Mouse (Mus musculus) forebrain, embryonic 14.5 days (tissue): ENCODE results near the gene Swsap1. TPM values are rescaled to one million over a fixed set of nuclear protein-coding genes. Genes with fewer than 3 reads are reported as not detected.

ENCODE experiments used
- ATAC-seq: fragments of 200-750 bp; cut with Nextera tagmentation; 2 replicates; pipeline ENCODE4 v1.8.0; 2017; ENCODE audit warnings: mild to moderate bottlenecking, moderate library complexity
- DNase-seq: peaks from one replicate; pipeline ENCODE4 v3.0.0-alpha.2; 2015; ENCODE audit warnings: low spot score
- H3K27ac ChIP-seq: fragments of 300-500 bp; sonication (generic); 2 replicates; pipeline ENCODE4 v1.5.1; 2014; ENCODE audit warnings: low read depth, mild to moderate bottlenecking, control low read depth, low read length, moderate library complexity
- H3K27me3 ChIP-seq: fragments of 300-500 bp; sonication (generic); replicated peaks from 2 replicates; pipeline ENCODE4 v1.6.1; 2014; ENCODE audit warnings: low read length, control low read depth, mixed read lengths; ENCODE audit not compliant: control insufficient read depth, insufficient read depth
- H3K36me3 ChIP-seq: fragments of 300-500 bp; sonication (generic); 2 replicates; pipeline ENCODE4 v1.6.1; 2014; ENCODE audit warnings: low read length, control low read depth; ENCODE audit not compliant: control insufficient read depth, insufficient read depth
- H3K4me1 ChIP-seq: fragments of 300-500 bp; sonication (generic); 2 replicates; pipeline ENCODE4 v1.6.1; 2014; ENCODE audit warnings: antibody characterized with exemption, low read length, control low read depth; ENCODE audit not compliant: control insufficient read depth, insufficient read depth
- H3K4me2 ChIP-seq: fragments of 300-500 bp; sonication (generic); 2 replicates; pipeline ENCODE4 v1.6.1; 2014; ENCODE audit warnings: mild to moderate bottlenecking, control low read depth, low read length
- H3K4me3 ChIP-seq: fragments of 300-500 bp; sonication (generic); 2 replicates; pipeline ENCODE4 v1.5.1; 2014; ENCODE audit warnings: low read depth, low read length, control low read depth
- H3K9ac ChIP-seq: fragments of 300-500 bp; sonication (generic); 2 replicates; pipeline ENCODE4 v1.6.1; 2014; ENCODE audit warnings: mild to moderate bottlenecking, low read length, control low read depth, moderate library complexity
- H3K9me3 ChIP-seq: fragments of 300-500 bp; sonication (generic); replicated peaks from 2 replicates; pipeline ENCODE4 v1.6.1; 2016; ENCODE audit warnings: low read length, control low read depth, mixed read lengths; ENCODE audit not compliant: control insufficient read depth
- WGBS: fragments of 180-500 bp; shearing (Covaris S2); extraction: QIAGEN DNeasy Blood & Tissue Kit; methylation state at CpG from one replicate; pipeline ENCODE4 v1.1.7; 2014; 5-methylcytosine and 5-hydroxymethylcytosine counted together
- polyA plus RNA-seq: library from polyadenylated mRNA; unstranded; fragments of >200 nt; fragmentation: Nextera tagmentation; extraction: Ambion mirVana; gene quantifications from 2 replicates; pipeline ENCODE4 v1.2.1, GENCODE M21; 2014

Gene Swsap1
- polyA plus RNA-seq, 1 experiment from 2014 or later: 23.6 TPM

DNA sequence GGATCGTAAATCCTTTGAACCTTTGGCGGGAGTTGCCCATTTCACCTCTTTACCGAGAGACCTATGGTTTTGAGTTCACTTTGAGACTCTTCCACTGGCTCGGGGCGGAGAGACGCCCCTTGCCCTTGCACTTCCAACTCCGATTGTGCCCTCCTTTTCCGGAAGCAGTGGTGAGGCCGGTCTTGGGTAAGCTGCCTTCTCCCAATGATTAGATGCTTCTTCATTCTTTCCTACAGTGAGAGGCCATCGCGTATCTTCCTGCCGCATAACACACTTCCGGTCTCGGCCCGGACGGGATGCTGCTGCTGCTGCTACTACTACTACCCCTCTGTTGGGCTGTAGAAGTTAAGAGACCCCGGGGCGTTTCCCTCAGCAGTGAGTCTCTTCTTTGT is 47.6 kb downstream of the Swsap1 start:
- H3K9me3 ChIP-seq: no peaks in the 10 kb centered on the region
- H3K4me2 ChIP-seq: peak overlapping the region; percentile 65
- peak overlapping the region; percentile 59 for H3K4me3 ChIP-seq
- H3K27ac ChIP-seq: peak overlapping the region; percentile 34; the same call in 1 of the 2 replicates
- peak; percentile 9 for ATAC-seq
- H3K9ac ChIP-seq: peak overlapping the region; percentile 66
- no peaks in the 10 kb centered on the region for H3K27me3 ChIP-seq
- peaks cover 10% of the 10 kb centered on the region for H3K4me1 ChIP-seq
- under 1% methylated on average over 18 of the region's 18 CpGs for WGBS
- DNase-seq: peak; percentile 45
- H3K36me3 ChIP-seq: peaks cover 41% of the 10 kb centered on the region

DNA sequence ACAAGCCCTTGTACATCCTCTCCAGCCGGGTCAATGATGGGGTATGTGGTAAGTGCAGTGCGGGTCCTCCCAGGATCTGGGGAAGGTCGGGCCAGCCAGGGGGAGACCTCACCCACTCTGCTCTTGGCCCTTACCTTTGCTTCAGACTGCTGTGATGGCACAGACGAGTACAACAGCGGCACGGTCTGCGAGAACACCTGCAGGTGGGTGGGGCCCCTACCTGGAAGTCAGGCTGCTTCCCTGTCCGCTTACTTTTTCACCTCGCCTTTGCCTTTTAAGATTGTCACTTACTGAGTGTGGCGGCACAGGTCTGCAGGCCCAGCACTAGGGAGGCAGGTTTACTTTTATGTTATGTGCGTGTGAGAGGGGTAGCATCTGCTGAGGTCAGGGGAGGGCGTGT is 49.0 kb downstream of the Swsap1 start:
- ATAC-seq (no peak), DNase-seq (no peak)
- H3K36me3 ChIP-seq: peaks cover 55% of the 10 kb centered on the region
- H3K4me2 ChIP-seq: no peak overlapping the region
- WGBS: 91% methylated on average over 12 of the region's 12 CpGs
- H3K27ac ChIP-seq: no peak overlapping the region
- H3K4me1 ChIP-seq: peaks cover 10% of the 10 kb centered on the region
- no peaks in the 10 kb centered on the region for H3K27me3 ChIP-seq
- H3K4me3 ChIP-seq: no peak overlapping the region
- H3K9me3 ChIP-seq: no peaks in the 10 kb centered on the region
- H3K9ac ChIP-seq: no peak overlapping the region

Other genes with a start within 250 kb of the Swsap1 start
- 5.2 and 6.8 TPM in 2 replicates for gene Ldlr, start 232.3 kb upstream of the Swsap1 start, polyA plus RNA-seq
- 53.7 and 64.3 TPM in 2 replicates for gene Spc24, start 195.5 kb upstream of the Swsap1 start, polyA plus RNA-seq
- gene Kank2, start 157.0 kb upstream of the Swsap1 start, polyA plus RNA-seq: 0.99 and 1.3 TPM in 2 replicates
- 0.26 TPM in 1 of 2 replicates, not detected in the other for gene Angptl8, start 120.2 kb upstream of the Swsap1 start, polyA plus RNA-seq
- 6.7 and 10.3 TPM in 2 replicates for gene Dock6, start 103.1 kb upstream of the Swsap1 start, polyA plus RNA-seq
- gene Rab3d, start 37.6 kb upstream of the Swsap1 start, polyA plus RNA-seq: 23.0 and 24.6 TPM in 2 replicates
- gene Ccdc159, start 28.3 kb upstream of the Swsap1 start, polyA plus RNA-seq: 3.5 and 5.3 TPM in 2 replicates
- 49.3 and 66.0 TPM in 2 replicates for gene Tmem205, start 28.2 kb upstream of the Swsap1 start, polyA plus RNA-seq
- 47.3 and 66.7 TPM in 2 replicates for gene Plppr2, start 18.7 kb upstream of the Swsap1 start, polyA plus RNA-seq
- gene Epor, start 7.8 kb downstream of the Swsap1 start, polyA plus RNA-seq: 1.3 and 2.2 TPM in 2 replicates
- 1.3 TPM in 2 replicates for gene Rgl3, start 33.7 kb downstream of the Swsap1 start, polyA plus RNA-seq
- 4.5 and 4.8 TPM in 2 replicates for gene Ccdc151, start 46.9 kb downstream of the Swsap1 start, polyA plus RNA-seq
- 57.1 and 67.9 TPM in 2 replicates for gene Prkcsh, start 47.1 kb downstream of the Swsap1 start, polyA plus RNA-seq
- gene Elavl3, start 96.3 kb downstream of the Swsap1 start, polyA plus RNA-seq: 88.1 and 107 TPM in 2 replicates
- not detected in 2 replicates for gene Gm49318, start 115.5 kb downstream of the Swsap1 start, polyA plus RNA-seq
- 11.3 and 13.4 TPM in 2 replicates for gene Zfp653, start 115.6 kb downstream of the Swsap1 start, polyA plus RNA-seq
- 47.2 and 56.2 TPM in 2 replicates for gene Ecsit, start 129.7 kb downstream of the Swsap1 start, polyA plus RNA-seq
- gene Cnn1, start 143.5 kb downstream of the Swsap1 start, polyA plus RNA-seq: 0.19 and 0.72 TPM in 2 replicates
- 213 and 240 TPM in 2 replicates for gene Elof1, start 161.4 kb downstream of the Swsap1 start, polyA plus RNA-seq
- 0.38 and 0.42 TPM in 2 replicates for gene Acp5, start 180.0 kb downstream of the Swsap1 start, polyA plus RNA-seq
- 93.5 and 109 TPM in 2 replicates for gene Pigyl, start 201.1 kb downstream of the Swsap1 start, polyA plus RNA-seq
- gene Zfp872, start 232.3 kb downstream of the Swsap1 start, polyA plus RNA-seq: 0.13 and 0.26 TPM in 2 replicates